Mouse (Mus musculus): ENCODE results near the gene Mrpl4.
A peak's percentile ranks its signal among the peaks of the same experiment; 100 is the strongest.

DNA sequence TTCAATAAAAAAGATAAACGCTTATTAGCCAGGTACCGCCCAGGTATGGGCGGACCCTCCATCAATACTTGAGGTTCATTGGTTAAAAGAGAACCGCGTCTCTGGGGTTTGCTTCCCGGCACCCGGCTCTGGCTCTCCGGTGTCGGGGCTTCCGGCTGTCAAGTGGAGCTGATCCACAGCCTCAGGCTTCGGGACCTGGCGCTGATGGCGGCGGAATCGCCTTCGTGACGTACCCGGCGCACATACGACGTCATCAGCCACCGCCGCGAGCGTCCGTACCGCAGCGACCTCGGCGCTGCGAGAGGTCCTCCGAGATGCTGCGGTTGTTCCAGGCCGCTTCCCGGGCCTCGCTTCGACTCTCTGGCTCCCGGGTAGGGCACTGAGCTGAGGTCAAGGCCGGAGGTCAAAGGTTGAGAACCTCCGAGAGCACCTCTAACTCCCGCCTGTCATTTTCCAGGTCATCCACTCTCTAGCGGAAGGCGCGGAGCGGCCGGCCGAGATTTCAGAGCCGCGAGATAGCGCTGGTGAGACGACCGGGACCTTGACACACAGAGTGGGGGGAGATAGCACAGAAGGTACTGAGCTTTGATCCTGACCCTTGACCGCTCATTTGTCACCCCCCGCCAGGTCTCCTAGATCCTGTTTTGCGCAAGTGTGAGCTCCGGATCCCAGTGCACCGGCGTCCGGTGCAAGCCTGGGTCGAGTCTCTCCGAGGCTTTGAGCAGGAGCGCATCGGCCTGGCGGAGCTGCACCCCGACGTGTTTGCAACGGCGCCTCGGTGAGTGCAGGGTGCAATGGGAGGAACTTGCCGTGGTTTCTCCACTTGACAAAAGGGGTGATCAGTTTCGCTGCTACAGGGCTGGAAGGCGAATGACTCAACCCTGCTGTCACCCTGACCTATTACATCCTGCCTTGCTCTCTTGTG, at the start of gene Mrpl4:
- TF ChIP-seq CTCF (IDR thresholded peaks at IDR 0.05; ENCODE audit: low read depth, low read length) (no peak), POLR2A (IDR thresholded peaks at IDR 0.05; ENCODE audit: extremely low read depth, insufficient read depth, low read length) (0 out of 2 replicates have a peak, but pooled peaks have one; percentile 34)
